In genomic region chr19:29412476-29413420, GRCm38 (mm10) we compare ENCODE assay signal across 10 mouse cellular contexts. TPM values are rescaled to one million over a fixed set of nuclear protein-coding genes. Genes with fewer than 3 reads are reported as not detected.
DNase-seq lines count a peak whose midpoint lies in the region; ATAC-seq lines count a peak whose summit lies in the region.
"Had no signal": no experiment of that assay in that cellular context is flagged by ENCODE, and none has a peak within 500 bp of the region (broad histone marks: within the 10 kb centered on the region; RNA-seq: fewer than 3 reads in every experiment).

No protein-coding gene starts in this region.

- H3K4me2 ChIP-seq in stomach, embryonic 16.5 days (ENCODE audit: low read depth, low read length) = no peak overlapping the region
- H3K4me2 ChIP-seq in neural tube, embryonic 15.5 days = no peak overlapping the region

- H3K9ac ChIP-seq in stomach, embryonic 16.5 days (ENCODE audit: low read length) = no peak overlapping the region
- H3K9ac ChIP-seq in neural tube, embryonic 15.5 days (replicated peaks) = no peak overlapping the region

- H3K9me3 ChIP-seq in stomach, embryonic 16.5 days (replicated peaks; ENCODE audit: control insufficient read depth, low read length) = no peaks in the 10 kb centered on the region
- no peaks in the 10 kb centered on the region for H3K9me3 ChIP-seq in neural tube, embryonic 15.5 days (replicated peaks)

- WGBS in stomach, embryonic 16.5 days = 44% methylated on average over 6 of the region's 6 CpGs
- WGBS in neural tube, embryonic 15.5 days = 62% methylated on average over 6 of the region's 6 CpGs

- DNase-seq in heart, adult 11 months = peak; percentile 86
- no peak for DNase-seq in heart, adult 8-10 months (ENCODE audit: low spot score)
- DNase-seq in retina, postnatal 1 day = peak; percentile 42
- DNase-seq in retina, embryonic 14.5 days (ENCODE audit: low spot score) = no peak
- peak; percentile 46 to 75 for DNase-seq in layer of hippocampus, adult 18-20 months (ENCODE audit: low spot score in 2 of 2)
- no peak for DNase-seq in ovary, adult 18-20 months (ENCODE audit: low spot score)

- H3K27me3 ChIP-seq in stomach, embryonic 16.5 days (ENCODE audit: control insufficient read depth, insufficient read depth, low read length) = no peaks in the 10 kb centered on the region
- H3K27me3 ChIP-seq in neural tube, embryonic 15.5 days (replicated peaks) = no peaks in the 10 kb centered on the region

- ATAC-seq in stomach, embryonic 16.5 days (ENCODE audit: insufficient read depth, low FRiP score) = no peak
- no peak for ATAC-seq in neural tube, embryonic 15.5 days (ENCODE audit: low FRiP score)

- H3K4me1 ChIP-seq in stomach, embryonic 16.5 days (ENCODE audit: control insufficient read depth, insufficient read depth, low read length) = no peaks in the 10 kb centered on the region
- H3K4me1 ChIP-seq in neural tube, embryonic 15.5 days = no peaks in the 10 kb centered on the region

- no peak overlapping the region for H3K4me3 ChIP-seq in stomach, embryonic 16.5 days (replicated peaks; ENCODE audit: low read length)
- no peak overlapping the region for H3K4me3 ChIP-seq in neural tube, embryonic 15.5 days (replicated peaks)

- peak overlapping the region; percentile 5; the same call in 1 of the 2 replicates for H3K27ac ChIP-seq in stomach, embryonic 16.5 days (ENCODE audit: low read length)
- no peak overlapping the region for H3K27ac ChIP-seq in neural tube, embryonic 15.5 days (replicated peaks)
- H3K27ac ChIP-seq: macrophage had no signal

- H3K36me3 ChIP-seq in stomach, embryonic 16.5 days (ENCODE audit: control insufficient read depth, insufficient read depth, low read length) = no peaks in the 10 kb centered on the region
- no peaks in the 10 kb centered on the region for H3K36me3 ChIP-seq in neural tube, embryonic 15.5 days

RNA-seq across cellular contexts. Expression of gene Pdcd1lg2, which starts 2.0 kb away (rescaled TPM):
- under 1 TPM in 1 of 4 experiments, not detected in 3; 0.31 TPM for total RNA-seq in heart, adult 8-10 months (2022)
- not detected for total RNA-seq in layer of hippocampus, adult 18-20 months (2021)
- polyA plus RNA-seq in stomach, embryonic 16.5 days (2015; fragmentation: Nextera tagmentation; extraction: Ambion mirVana) = not detected in 2 replicates
- polyA plus RNA-seq in neural tube, embryonic 15.5 days (2015; fragmentation: Nextera tagmentation; extraction: Ambion mirVana) = 0.09 and 0.56 TPM in 2 replicates
- total RNA-seq: ES-E14 had no signal

RNA-seq across cellular contexts. Expression of gene Cd274, which starts 45.5 kb away (rescaled TPM):
- 1 to 10 TPM; 3.0 to 3.6 (median 3.4) TPM for total RNA-seq in heart, adult 8-10 months (2022)
- 1 to 10 TPM; 1.2 TPM for total RNA-seq in layer of hippocampus, adult 18-20 months (2021)
- 0.28 and 0.45 TPM in 2 replicates for polyA plus RNA-seq in stomach, embryonic 16.5 days (2015; fragmentation: Nextera tagmentation; extraction: Ambion mirVana)
- 0.81 and 4.5 TPM in 2 replicates for polyA plus RNA-seq in neural tube, embryonic 15.5 days (2015; fragmentation: Nextera tagmentation; extraction: Ambion mirVana)

RNA-seq across cellular contexts. Expression of gene Plgrkt, which starts 45.6 kb away (rescaled TPM):
- total RNA-seq in heart, adult 8-10 months (2022) = 10 to 100 TPM; 26.7 to 34.5 (median 28.7) TPM
- 10 to 100 TPM; 25.6 to 27.0 TPM for total RNA-seq in layer of hippocampus, adult 18-20 months (2021)
- 91.4 and 95.4 TPM in 2 replicates for polyA plus RNA-seq in stomach, embryonic 16.5 days (2015; fragmentation: Nextera tagmentation; extraction: Ambion mirVana)
- 75.7 and 132 TPM in 2 replicates for polyA plus RNA-seq in neural tube, embryonic 15.5 days (2015; fragmentation: Nextera tagmentation; extraction: Ambion mirVana)

Comparison
In these comparisons a context has a peak if more than half of its experiments do, and no peak if none do; other contexts are left out.
1. DNase-seq: peak in heart, adult 11 months (single experiment), retina, postnatal 1 day (single experiment) and layer of hippocampus, adult 18-20 months (2 of 2); none in heart, adult 8-10 months (single experiment), retina, embryonic 14.5 days (single experiment) and ovary, adult 18-20 months (single experiment).